Mouse (Mus musculus): ENCODE measurements around the gene C1qtnf5.

GRCm38 (mm10) chr9:44085276-44085675 lies 21.8 kb upstream of the C1qtnf5 start:
- no peak for TF ChIP-seq CTCF (IDR thresholded peaks at IDR 0.05; ENCODE audit: extremely low read depth, insufficient read depth, low read length)
- no peak for TF ChIP-seq POLR2A (IDR thresholded peaks at IDR 0.05; ENCODE audit: extremely low read depth, insufficient read depth, low read length)

All from cortical plate, adult 2 months (tissue).